Comparison of ENCODE assay signal across 18 mouse cellular contexts in the genomic region with DNA sequence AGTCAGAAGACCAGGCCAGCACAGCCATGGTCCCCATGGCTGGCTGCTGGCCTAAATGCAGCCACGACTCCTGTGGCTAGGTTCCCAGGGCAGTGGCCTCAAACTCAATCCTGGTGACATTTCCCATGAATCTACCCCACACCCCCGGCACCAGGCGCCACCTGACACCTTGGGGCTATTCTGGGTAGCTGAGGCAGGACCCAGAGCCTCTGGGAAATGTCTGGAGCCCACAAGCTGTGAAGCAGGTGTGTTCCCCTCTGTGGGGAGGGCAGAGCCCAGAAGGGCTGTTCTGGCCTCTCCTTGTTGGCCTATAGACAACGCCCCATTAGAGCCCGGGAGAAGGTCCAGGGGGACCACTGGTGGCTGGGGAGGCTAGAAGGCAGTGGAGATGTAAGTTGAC. TPM values are rescaled to one million over a fixed set of nuclear protein-coding genes. Genes with fewer than 3 reads are reported as not detected.
DNase-seq lines count a peak whose midpoint lies in the region; ATAC-seq lines count a peak whose summit lies in the region.
"Had no signal": no experiment of that assay in that cellular context is flagged by ENCODE, and none has a peak within 500 bp of the region (broad histone marks: within the 10 kb centered on the region; RNA-seq: fewer than 3 reads in every experiment).

No protein-coding gene starts in this region.

- H3K4me3 ChIP-seq in intestine, embryonic 16.5 days (ENCODE audit: low read length) = no peak overlapping the region
- no peak overlapping the region for H3K4me3 ChIP-seq in intestine, embryonic 15.5 days (replicated peaks)
- H3K4me3 ChIP-seq in liver, embryonic 11.5 days (ENCODE audit: low read depth, low read length) = no peak overlapping the region
- H3K4me3 ChIP-seq: embryonic facial prominence, embryonic 13.5 days; forebrain, embryonic 13.5 days; hindbrain, embryonic 13.5 days had no signal

- peaks cover 6% of the 10 kb centered on the region; the same call in 1 of the 2 replicates for H3K4me1 ChIP-seq in intestine, embryonic 16.5 days (ENCODE audit: control insufficient read depth, insufficient read depth, low read length)
- H3K4me1 ChIP-seq in intestine, embryonic 15.5 days (replicated peaks) = peaks cover 5% of the 10 kb centered on the region
- peaks cover 2% of the 10 kb centered on the region; the same call in 1 of the 2 replicates for H3K4me1 ChIP-seq in liver, embryonic 11.5 days (replicated peaks; ENCODE audit: control insufficient read depth, insufficient read depth, low read length)
- H3K4me1 ChIP-seq: forebrain, embryonic 13.5 days had no signal

- no peak overlapping the region for H3K27ac ChIP-seq in intestine, embryonic 16.5 days (ENCODE audit: low read length)
- no peak overlapping the region for H3K27ac ChIP-seq in intestine, embryonic 15.5 days
- H3K27ac ChIP-seq in liver, embryonic 11.5 days (ENCODE audit: low read depth, low read length) = no peak overlapping the region
- H3K27ac ChIP-seq: embryonic facial prominence, embryonic 13.5 days; forebrain, embryonic 13.5 days; hindbrain, embryonic 13.5 days had no signal

- DNase-seq in gastrocnemius, adult 18-20 months (ENCODE audit: low spot score) = peak; percentile 88
- no peak for DNase-seq in gastrocnemius, postnatal 4 days (ENCODE audit: low spot score in 2 of 2)
- DNase-seq in gastrocnemius, postnatal 25 days = peak; percentile 88
- no peak for DNase-seq in liver, embryonic 11.5 days (ENCODE audit: low spot score)
- DNase-seq in thymus, adult 18-20 months = no peak
- DNase-seq: adrenal gland, postnatal 14 days; cerebellum, adult 18-20 months; cerebellum, adult 9-11 months; cerebellum, postnatal 36 days; heart, postnatal 10 days had no signal

- H3K36me3 ChIP-seq in intestine, embryonic 16.5 days (ENCODE audit: control insufficient read depth, insufficient read depth, low read length) = no peaks in the 10 kb centered on the region
- no peaks in the 10 kb centered on the region for H3K36me3 ChIP-seq in intestine, embryonic 15.5 days
- no peaks in the 10 kb centered on the region for H3K36me3 ChIP-seq in liver, embryonic 11.5 days (ENCODE audit: control insufficient read depth, insufficient read depth, low read length)
- H3K36me3 ChIP-seq: embryonic facial prominence, embryonic 13.5 days; hindbrain, embryonic 13.5 days had no signal

- H3K27me3 ChIP-seq in intestine, embryonic 16.5 days (replicated peaks; ENCODE audit: control insufficient read depth, insufficient read depth, low read length) = no peaks in the 10 kb centered on the region
- no peaks in the 10 kb centered on the region for H3K27me3 ChIP-seq in intestine, embryonic 15.5 days (replicated peaks)
- H3K27me3 ChIP-seq in liver, embryonic 11.5 days (replicated peaks; ENCODE audit: control insufficient read depth, insufficient read depth, low read length) = no peaks in the 10 kb centered on the region
- H3K27me3 ChIP-seq: forebrain, embryonic 13.5 days; hindbrain, embryonic 13.5 days; Patski had no signal

- 0 out of 2 replicates have a peak, but pooled peaks have one; percentile 21 for ATAC-seq in intestine, embryonic 16.5 days
- ATAC-seq in intestine, embryonic 15.5 days = no peak
- ATAC-seq in liver, embryonic 11.5 days (replicated peaks; ENCODE audit: low FRiP score) = no peak
- ATAC-seq: activated CD4-positive, CD25-positive, alpha-beta regulatory T cell, adult 4 months; forebrain, embryonic 13.5 days; intestine, postnatal 0 days; Patski had no signal

- H3K9ac ChIP-seq in intestine, embryonic 16.5 days (ENCODE audit: low read depth, low read length) = no peak overlapping the region
- H3K9ac ChIP-seq in intestine, embryonic 15.5 days = no peak overlapping the region
- no peak overlapping the region for H3K9ac ChIP-seq in liver, embryonic 11.5 days (ENCODE audit: low read depth, low read length)
- H3K9ac ChIP-seq: embryonic facial prominence, embryonic 13.5 days; forebrain, embryonic 13.5 days; hindbrain, embryonic 13.5 days had no signal

- no peak overlapping the region for H3K4me2 ChIP-seq in intestine, embryonic 16.5 days (ENCODE audit: low read depth, low read length)
- no peak overlapping the region for H3K4me2 ChIP-seq in intestine, embryonic 15.5 days (replicated peaks)
- no peak overlapping the region for H3K4me2 ChIP-seq in liver, embryonic 11.5 days
- H3K4me2 ChIP-seq: embryonic facial prominence, embryonic 13.5 days; forebrain, embryonic 13.5 days; hindbrain, embryonic 13.5 days had no signal

- H3K9me3 ChIP-seq in intestine, embryonic 16.5 days (ENCODE audit: control insufficient read depth, low read length) = no peaks in the 10 kb centered on the region
- H3K9me3 ChIP-seq in intestine, embryonic 15.5 days = no peaks in the 10 kb centered on the region
- no peaks in the 10 kb centered on the region for H3K9me3 ChIP-seq in liver, embryonic 11.5 days (ENCODE audit: control insufficient read depth, low read length)
- H3K9me3 ChIP-seq: embryonic facial prominence, embryonic 13.5 days; forebrain, embryonic 13.5 days; hindbrain, embryonic 13.5 days had no signal

- 83% methylated on average over 5 of the region's 5 CpGs for WGBS in intestine, embryonic 16.5 days
- 84% methylated on average over 5 of the region's 5 CpGs for WGBS in intestine, embryonic 15.5 days
- 77% methylated on average over 5 of the region's 5 CpGs for WGBS in liver, embryonic 11.5 days

RNA-seq across cellular contexts. Expression of a gene that starts 16.4 kb away (rescaled TPM):
- 100 to 1,000 TPM; 129 to 189 TPM for total RNA-seq in gastrocnemius, adult 18-20 months (2021)
- total RNA-seq in gastrocnemius, postnatal 4 days (2021) = 10 to 100 TPM; 73.9 to 78.5 TPM
- 3.0 and 3.5 TPM in 2 replicates for polyA plus RNA-seq in intestine, embryonic 16.5 days (2015; fragmentation: Nextera tagmentation; extraction: Ambion mirVana)
- 3.1 and 3.8 TPM in 2 replicates for polyA plus RNA-seq in intestine, embryonic 15.5 days (2015; fragmentation: Nextera tagmentation; extraction: Ambion mirVana)
- 100 to 1,000 TPM; 148 to 165 TPM for total RNA-seq in gastrocnemius, postnatal 25 days (2021)
- polyA plus RNA-seq in liver, embryonic 11.5 days (2014; fragmentation: Nextera tagmentation; extraction: Ambion mirVana) = 2.4 and 2.8 TPM in 2 replicates

RNA-seq across cellular contexts. Expression of a gene that starts 38.5 kb away (rescaled TPM):
- total RNA-seq in gastrocnemius, adult 18-20 months (2021) = 100 to 1,000 TPM; 630 to 677 TPM
- total RNA-seq in gastrocnemius, postnatal 4 days (2021) = 100 to 1,000 TPM; 295 to 300 TPM
- polyA plus RNA-seq in intestine, embryonic 16.5 days (2015; fragmentation: Nextera tagmentation; extraction: Ambion mirVana) = 671 and 689 TPM in 2 replicates
- polyA plus RNA-seq in intestine, embryonic 15.5 days (2015; fragmentation: Nextera tagmentation; extraction: Ambion mirVana) = 539 and 577 TPM in 2 replicates
- total RNA-seq in gastrocnemius, postnatal 25 days (2021) = 100 to 1,000 TPM; 613 to 621 TPM
- polyA plus RNA-seq in liver, embryonic 11.5 days (2014; fragmentation: Nextera tagmentation; extraction: Ambion mirVana) = 339 and 355 TPM in 2 replicates

Comparison
In these comparisons a context has a peak if more than half of its experiments do, and no peak if none do; other contexts are left out.
1. DNase-seq: peak in gastrocnemius, adult 18-20 months (single experiment) and gastrocnemius, postnatal 25 days (single experiment); none in gastrocnemius, postnatal 4 days (0 of 2), liver, embryonic 11.5 days (single experiment) and thymus, adult 18-20 months (0 of 2).